Mouse (Mus musculus): ENCODE results near the gene Gm28374.
A peak's percentile ranks its signal among the peaks of the same experiment; 100 is the strongest.

- TF ChIP-seq CTCF (IDR thresholded peaks at IDR 0.05; ENCODE audit: borderline replicate concordance, insufficient read depth, low read length) (no peak), POLR2A (IDR thresholded peaks at IDR 0.05; ENCODE audit: low read depth, low read length) (peak; percentile 94)
Measured at GRCm38 (mm10) chr19:6057313-6058096, 24.6 kb downstream of the Gm28374 start, which contains the start of the genes Mrpl49 and Fau.
